Mouse (Mus musculus) heart, embryonic 16.5 days (tissue): ENCODE data around the gene Baiap2l2. TPM values are rescaled to one million over a fixed set of nuclear protein-coding genes. Genes with fewer than 3 reads are reported as not detected.
A peak's percentile ranks its signal among the peaks of the same experiment; 100 is the strongest.

ENCODE experiments used
- ATAC-seq: fragments of 200-750 bp; cut with Nextera tagmentation; replicated peaks from 2 replicates; pipeline ENCODE4 v1.8.0; 2017; ENCODE audit warnings: moderate number of reproducible peaks; ENCODE audit not compliant: insufficient read depth, low FRiP score; ENCODE audit errors: extremely low read depth
- H3K27ac ChIP-seq: fragments of 300-500 bp; sonication (generic); 2 replicates; pipeline ENCODE4 v1.5.1; 2014; ENCODE audit warnings: mild to moderate bottlenecking, low read length, control low read depth, moderate library complexity
- H3K27me3 ChIP-seq: fragments of 300-500 bp; sonication (generic); 2 replicates; pipeline ENCODE4 v1.6.1; 2014; ENCODE audit warnings: low read length, mixed read lengths; ENCODE audit not compliant: control insufficient read depth, insufficient read depth
- H3K36me3 ChIP-seq: fragments of 300-500 bp; sonication (generic); 2 replicates; pipeline ENCODE4 v1.6.1; 2014; ENCODE audit not compliant: control insufficient read depth, insufficient read depth
- H3K4me1 ChIP-seq: fragments of 300-500 bp; sonication (generic); 2 replicates; pipeline ENCODE4 v1.6.1; 2014; ENCODE audit warnings: low read length, mixed read lengths; ENCODE audit not compliant: control insufficient read depth, insufficient read depth
- H3K4me2 ChIP-seq: fragments of 300-500 bp; sonication (generic); 2 replicates; pipeline ENCODE4 v1.6.1; 2014; ENCODE audit warnings: low read depth, mild to moderate bottlenecking, control low read depth, low read length
- H3K4me3 ChIP-seq: fragments of 300-500 bp; sonication (generic); 2 replicates; pipeline ENCODE4 v1.5.1; 2014; ENCODE audit warnings: mild to moderate bottlenecking, control low read depth, low read length
- H3K9ac ChIP-seq: fragments of 300-500 bp; sonication (generic); 2 replicates; pipeline ENCODE4 v1.6.1; 2014; ENCODE audit warnings: low read length, control low read depth
- H3K9me3 ChIP-seq: fragments of 300-500 bp; sonication (generic); replicated peaks from 2 replicates; pipeline ENCODE4 v1.6.1; 2016; ENCODE audit warnings: low read length; ENCODE audit not compliant: control insufficient read depth
- WGBS: fragments of 180-500 bp; shearing (Covaris S2); extraction: QIAGEN DNeasy Blood & Tissue Kit; methylation state at CpG from one replicate; pipeline ENCODE4 v1.1.7; 2014; 5-methylcytosine and 5-hydroxymethylcytosine counted together
- polyA plus RNA-seq: library from polyadenylated mRNA; unstranded; fragments of >200 nt; fragmentation: Nextera tagmentation; extraction: Ambion mirVana; gene quantifications from 2 replicates; pipeline ENCODE4 v1.2.1, GENCODE M21; 2015

Gene Baiap2l2
- polyA plus RNA-seq, 1 experiment from 2014 or later = 17.3 TPM

DNA sequence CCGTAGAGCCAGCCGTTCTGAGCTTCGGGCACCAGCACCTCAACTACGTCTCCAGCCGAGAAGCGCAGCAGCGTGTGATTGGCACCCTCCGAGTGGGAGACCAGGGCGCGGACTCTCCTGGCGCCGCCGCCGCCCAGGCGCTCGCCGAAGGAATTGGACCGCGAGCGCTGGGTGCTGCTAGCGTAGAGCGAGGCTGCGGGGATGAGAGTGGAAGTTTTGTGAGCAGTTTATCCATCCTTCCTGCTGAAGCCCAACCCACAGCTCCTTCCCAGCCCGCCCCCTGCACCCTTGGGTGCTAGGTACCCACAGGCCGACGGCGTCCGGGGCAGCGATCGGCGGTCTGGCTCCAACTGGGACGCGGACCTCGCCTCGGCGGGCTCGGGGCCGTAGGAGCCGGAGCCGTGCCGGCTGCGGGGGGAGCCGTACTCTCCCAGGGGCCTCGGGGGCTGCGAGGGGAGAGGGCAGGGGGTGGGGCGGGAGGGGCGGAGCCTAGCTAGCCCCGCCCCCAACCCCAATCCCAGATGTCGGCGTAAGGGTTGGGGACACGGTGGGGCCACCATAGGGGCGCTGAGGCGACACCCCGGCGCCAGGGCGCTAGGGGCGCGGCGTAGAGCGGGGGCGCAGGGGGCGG is 24.1 kb downstream of the Baiap2l2 start:
- peaks cover 10% of the 10 kb centered on the region for H3K4me1 ChIP-seq
- H3K27me3 ChIP-seq = peaks cover 16% of the 10 kb centered on the region
- peak overlapping the region; percentile 15; the same call in 1 of the 2 replicates for H3K27ac ChIP-seq
- peak; percentile 79 for ATAC-seq
- H3K9ac ChIP-seq = peak overlapping the region; percentile 74
- under 1% methylated on average over 58 of the region's 62 CpGs for WGBS
- peak overlapping the region; percentile 58 for H3K4me3 ChIP-seq
- no peaks in the 10 kb centered on the region for H3K9me3 ChIP-seq
- H3K36me3 ChIP-seq = no peaks in the 10 kb centered on the region
- H3K4me2 ChIP-seq = peak overlapping the region; percentile 95

DNA sequence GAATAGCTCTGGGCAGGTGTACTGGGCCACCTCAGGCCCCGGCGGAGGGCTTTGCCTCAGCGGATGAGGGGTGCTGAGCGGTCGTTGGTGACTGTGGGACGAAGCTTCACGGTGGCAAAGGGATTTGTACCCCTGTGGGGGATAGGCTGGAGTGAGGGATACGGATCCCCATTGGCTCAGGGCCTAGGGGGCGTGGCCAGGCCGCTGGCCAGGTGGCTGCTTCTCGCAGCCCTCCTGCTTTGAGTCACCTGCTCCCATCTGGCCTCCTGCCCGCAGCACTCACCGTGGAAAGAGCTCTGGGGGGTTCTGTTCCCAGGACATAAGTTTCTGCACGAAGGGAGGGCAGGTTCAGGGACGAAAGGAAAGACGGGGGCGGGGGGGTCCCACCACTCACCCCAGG is 26.8 kb downstream of the Baiap2l2 start:
- Histone ChIP-seq H3K4me2 (no peak overlapping the region), H3K27me3 (peaks cover 18% of the 10 kb centered on the region), H3K9me3 (no peaks in the 10 kb centered on the region), H3K4me3 (no peak overlapping the region), H3K9ac (no peak overlapping the region), H3K4me1 (peaks cover 10% of the 10 kb centered on the region), H3K36me3 (no peaks in the 10 kb centered on the region), H3K27ac (no peak overlapping the region)
- ATAC-seq = no peak
- 40% methylated on average over 17 of the region's 17 CpGs for WGBS

DNA sequence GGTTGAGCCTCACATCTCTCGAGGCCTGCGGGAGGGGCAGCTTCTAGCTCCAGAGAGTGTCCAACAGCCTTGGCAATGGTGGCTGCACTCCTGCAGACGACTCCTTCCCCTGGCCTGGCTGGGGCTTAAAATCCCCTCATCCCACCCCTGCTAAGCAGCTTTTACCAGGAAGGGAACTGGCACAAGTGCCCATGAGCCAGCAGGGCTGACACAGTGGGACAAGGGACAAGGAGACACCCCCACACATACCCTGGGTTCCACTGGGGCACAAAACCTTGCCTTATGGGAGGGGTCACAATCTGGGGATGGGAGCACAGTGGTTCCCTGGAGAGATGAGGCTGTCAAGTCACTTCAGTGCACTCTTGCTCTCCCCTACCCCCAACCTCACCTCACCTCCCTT is 30.7 kb downstream of the Baiap2l2 start, which contains the start of gene Slc16a8:
Slc16a8 (minus strand) TSS at position 101 of the 400 bp plus-strand sequence.
- Histone ChIP-seq H3K27me3 (peaks cover 10% of the 10 kb centered on the region), H3K9ac (no peak within 1 kb of the TSS), H3K27ac (no peak within 1 kb of the TSS), H3K9me3 (no peaks in the 10 kb centered on the region), H3K4me1 (peaks cover 10% of the 10 kb centered on the region), H3K4me3 (no peak within 1 kb of the TSS), H3K36me3 (no peaks in the 10 kb centered on the region), H3K4me2 (no peak within 1 kb of the TSS)
- 40% methylated on average over 3 of the region's 3 CpGs for WGBS
- ATAC-seq = no peak

DNA sequence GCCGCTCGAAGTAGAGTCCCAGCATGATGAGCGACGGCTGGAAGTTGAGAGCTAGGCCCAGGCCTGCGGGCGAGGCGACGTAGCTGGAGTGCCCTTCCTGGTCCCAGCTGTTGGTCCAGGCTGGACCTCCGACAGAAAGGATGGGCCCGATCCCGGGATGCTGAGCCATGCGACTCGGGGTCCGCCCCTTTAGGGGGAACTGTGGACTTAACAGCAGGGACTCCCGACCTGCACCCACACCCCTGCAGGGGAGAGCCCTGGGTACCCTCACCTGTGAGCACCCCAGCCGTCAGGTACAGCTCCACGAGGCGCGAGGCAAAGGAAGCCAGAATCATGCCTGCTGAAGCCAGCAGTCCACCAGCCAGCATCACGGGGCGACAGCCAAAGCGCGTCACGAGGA is 32.8 kb downstream of the Baiap2l2 start:
- ATAC-seq = 0 out of 2 replicates have a peak, but pooled peaks have one; percentile 25
- peak overlapping the region; percentile 50 for H3K4me3 ChIP-seq
- H3K36me3 ChIP-seq = peaks cover 14% of the 10 kb centered on the region
- H3K27me3 ChIP-seq = peaks cover 8% of the 10 kb centered on the region
- H3K4me2 ChIP-seq = peak overlapping the region; percentile 84
- 29% methylated on average over 24 of the region's 24 CpGs for WGBS
- H3K9ac ChIP-seq = peak overlapping the region; percentile 77
- no peaks in the 10 kb centered on the region for H3K9me3 ChIP-seq
- H3K4me1 ChIP-seq = peaks cover 10% of the 10 kb centered on the region
- no peak overlapping the region for H3K27ac ChIP-seq

DNA sequence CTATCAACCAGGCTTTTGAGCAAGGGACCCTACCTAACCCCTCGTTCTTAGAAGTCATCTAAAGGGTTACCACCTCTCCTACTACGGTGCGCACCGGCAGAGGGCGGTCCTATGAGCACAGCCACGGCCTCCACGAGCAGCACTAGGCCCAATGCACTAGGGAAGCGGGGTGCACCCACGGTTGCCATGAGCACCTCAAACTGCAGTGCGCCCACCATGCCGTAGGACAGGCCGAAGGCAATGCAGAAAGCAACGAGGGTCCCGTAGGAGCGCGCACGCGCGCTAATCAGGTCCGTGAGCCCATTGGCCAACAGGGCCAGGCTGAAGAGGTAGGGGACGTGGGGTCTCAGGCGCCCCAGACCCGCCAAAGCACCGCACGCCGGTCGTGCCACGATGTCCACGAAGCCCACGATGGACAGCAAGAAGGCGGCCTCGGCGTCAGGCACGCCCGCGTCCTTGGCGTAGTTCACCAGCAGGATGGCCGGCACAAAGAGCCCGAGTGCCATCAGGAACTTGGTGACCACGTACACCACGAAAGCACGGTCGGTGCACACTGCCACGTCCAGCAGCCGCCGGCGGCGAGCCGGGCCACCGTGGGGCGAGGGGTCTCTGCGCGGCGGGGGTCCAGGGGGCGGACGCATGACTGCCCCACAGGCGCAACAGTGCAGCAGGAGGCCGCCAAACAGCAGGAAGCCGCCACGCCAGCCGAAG is 33.4 kb downstream of the Baiap2l2 start:
- Histone ChIP-seq H3K27ac (no peak overlapping the region), H3K4me3 (peak overlapping the region; percentile 50), H3K36me3 (peaks cover 14% of the 10 kb centered on the region), H3K4me1 (peaks cover 10% of the 10 kb centered on the region), H3K4me2 (peak overlapping the region; percentile 84), H3K27me3 (peaks cover 8% of the 10 kb centered on the region), H3K9ac (peak overlapping the region; percentile 77), H3K9me3 (no peaks in the 10 kb centered on the region)
- 2% methylated on average over 61 of the region's 61 CpGs for WGBS
- peak; percentile 58 for ATAC-seq

DNA sequence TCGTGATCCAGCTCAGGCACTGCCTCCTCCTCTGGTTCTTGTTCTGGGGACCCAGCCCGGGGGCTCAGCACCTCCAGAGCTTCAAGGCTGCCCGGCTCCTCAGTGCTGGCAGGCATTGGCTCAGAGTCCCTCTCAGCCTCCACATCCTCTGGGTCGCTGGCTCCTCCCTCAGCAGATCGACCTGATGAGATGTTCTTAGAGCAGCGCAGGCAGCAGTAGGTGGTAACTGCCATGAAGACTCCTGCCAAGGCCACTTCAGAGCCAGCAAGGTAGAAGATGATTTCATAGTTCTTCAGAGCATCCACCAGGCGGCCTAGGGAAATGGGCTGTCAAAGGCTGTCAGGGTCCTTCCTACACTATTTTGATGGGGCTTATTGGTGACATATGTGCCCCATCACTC is 34.2 kb downstream of the Baiap2l2 start:
- H3K27me3 ChIP-seq = peaks cover 8% of the 10 kb centered on the region
- WGBS = 57% methylated on average over 7 of the region's 7 CpGs
- peaks cover 22% of the 10 kb centered on the region for H3K36me3 ChIP-seq
- H3K9me3 ChIP-seq = no peaks in the 10 kb centered on the region
- no peak overlapping the region for H3K27ac ChIP-seq
- H3K4me2 ChIP-seq = no peak overlapping the region
- H3K4me1 ChIP-seq = peaks cover 10% of the 10 kb centered on the region
- H3K4me3 ChIP-seq = no peak overlapping the region
- no peak overlapping the region for H3K9ac ChIP-seq
- ATAC-seq = no peak

DNA sequence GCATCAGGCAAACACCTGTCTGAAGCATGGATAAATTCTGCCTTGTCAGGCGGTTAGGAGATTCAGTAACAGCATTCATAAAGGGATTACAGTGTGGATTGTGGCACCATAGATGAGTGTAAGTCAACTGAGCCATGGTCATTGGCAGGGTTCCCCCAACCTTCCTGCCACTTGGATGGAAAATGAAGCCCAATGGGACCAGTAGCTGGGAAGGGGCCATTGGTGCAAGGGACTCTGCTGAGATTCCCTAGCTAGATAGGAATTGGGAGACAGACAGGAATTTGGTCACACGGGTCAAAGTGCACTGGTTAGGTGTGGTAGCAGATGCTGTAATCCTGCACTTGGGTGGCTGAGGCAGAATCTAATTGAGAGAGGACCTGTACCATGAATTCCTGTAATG is 35.1 kb downstream of the Baiap2l2 start:
- Histone ChIP-seq H3K27ac (no peak overlapping the region), H3K27me3 (peaks cover 8% of the 10 kb centered on the region), H3K4me1 (peaks cover 13% of the 10 kb centered on the region), H3K4me3 (no peak overlapping the region), H3K36me3 (peaks cover 28% of the 10 kb centered on the region), H3K4me2 (no peak overlapping the region), H3K9me3 (no peaks in the 10 kb centered on the region), H3K9ac (no peak overlapping the region)
- no peak for ATAC-seq
- WGBS = 86% methylated on average over 2 of the region's 2 CpGs

DNA sequence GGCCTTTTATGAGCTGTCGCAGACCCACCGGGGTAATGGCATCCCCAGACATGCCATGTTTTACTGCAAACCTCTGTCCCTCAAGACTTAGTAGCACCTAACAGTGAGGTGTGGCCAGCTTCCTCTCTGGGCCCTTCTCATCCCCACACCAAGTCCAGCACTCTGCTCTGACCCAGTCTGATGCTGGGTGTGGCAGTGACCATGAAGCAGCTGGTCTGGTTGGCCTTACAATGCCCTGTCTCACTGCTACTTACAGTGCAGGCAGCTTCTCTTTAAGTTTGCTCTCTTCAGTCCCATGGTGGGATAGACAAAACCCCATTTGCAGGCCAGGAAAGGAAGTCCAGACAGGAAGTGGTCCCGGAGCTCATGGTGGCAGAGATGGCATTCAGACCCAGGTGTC is 40.0 kb downstream of the Baiap2l2 start:
- H3K9me3 ChIP-seq = peaks cover 2% of the 10 kb centered on the region; the same call in 1 of the 2 replicates
- H3K27ac ChIP-seq = peak overlapping the region; percentile 98
- peaks cover 45% of the 10 kb centered on the region for H3K36me3 ChIP-seq
- peaks cover 24% of the 10 kb centered on the region for H3K4me1 ChIP-seq
- H3K4me3 ChIP-seq = no peak overlapping the region
- H3K27me3 ChIP-seq = no peaks in the 10 kb centered on the region
- 89% methylated on average over 3 of the region's 3 CpGs for WGBS
- ATAC-seq = no peak
- no peak overlapping the region for H3K4me2 ChIP-seq
- H3K9ac ChIP-seq = 0 out of 2 replicates have a peak overlapping the region, but pooled peaks have one; percentile 20
